Mouse (Mus musculus) heart, embryonic 12.5 days (tissue): ENCODE measurements at regions not wholly inside any gene's neighbourhood (a gene's known extent, or its start where the extent isn't known, plus 50 kb on each side); places are given as distances from the start of the nearest gene placed in this dataset.

Experiments
- ATAC-seq: fragments of 200-750 bp; cut with Nextera tagmentation; 2 replicates; pipeline ENCODE4 v1.8.0; 2017; ENCODE audit warnings: moderate TSS enrichment, moderate library complexity; ENCODE audit not compliant: insufficient number of reproducible peaks, low FRiP score
- H3K27ac ChIP-seq: fragments of 300-500 bp; sonication (generic); 2 replicates; pipeline ENCODE4 v1.5.1; 2016; ENCODE audit warnings: mild to moderate bottlenecking, moderate library complexity; ENCODE audit not compliant: poor library complexity, severe bottlenecking
- H3K27me3 ChIP-seq: fragments of 300-500 bp; sonication (generic); replicated peaks from 2 replicates; pipeline ENCODE4 v1.6.1; 2016; ENCODE audit warnings: mild to moderate bottlenecking, moderate library complexity
- H3K36me3 ChIP-seq: fragments of 300-500 bp; sonication (generic); 2 replicates; pipeline ENCODE4 v1.6.1; 2016; ENCODE audit warnings: mild to moderate bottlenecking, moderate library complexity
- H3K4me1 ChIP-seq: fragments of 300-500 bp; sonication (generic); replicated peaks from 2 replicates; pipeline ENCODE4 v1.6.1; 2016; ENCODE audit warnings: mild to moderate bottlenecking
- H3K4me2 ChIP-seq: fragments of 300-500 bp; sonication (generic); 2 replicates; pipeline ENCODE4 v1.6.1; 2016; ENCODE audit warnings: mild to moderate bottlenecking, moderate library complexity
- H3K4me3 ChIP-seq: fragments of 300-500 bp; sonication (generic); 2 replicates; pipeline ENCODE4 v1.5.1; 2016; ENCODE audit warnings: mild to moderate bottlenecking
- H3K9ac ChIP-seq: fragments of 300-500 bp; sonication (generic); 2 replicates; pipeline ENCODE4 v1.6.1; 2016; ENCODE audit warnings: mild to moderate bottlenecking, moderate library complexity
- H3K9me3 ChIP-seq: fragments of 300-500 bp; sonication (generic); replicated peaks from 2 replicates; pipeline ENCODE4 v1.6.1; 2016; ENCODE audit warnings: mild to moderate bottlenecking, moderate library complexity
- WGBS: fragments of 180-500 bp; shearing (Covaris S2); methylation state at CpG from one replicate; pipeline ENCODE4 v1.1.7; 2016; 5-methylcytosine and 5-hydroxymethylcytosine counted together

DNA sequence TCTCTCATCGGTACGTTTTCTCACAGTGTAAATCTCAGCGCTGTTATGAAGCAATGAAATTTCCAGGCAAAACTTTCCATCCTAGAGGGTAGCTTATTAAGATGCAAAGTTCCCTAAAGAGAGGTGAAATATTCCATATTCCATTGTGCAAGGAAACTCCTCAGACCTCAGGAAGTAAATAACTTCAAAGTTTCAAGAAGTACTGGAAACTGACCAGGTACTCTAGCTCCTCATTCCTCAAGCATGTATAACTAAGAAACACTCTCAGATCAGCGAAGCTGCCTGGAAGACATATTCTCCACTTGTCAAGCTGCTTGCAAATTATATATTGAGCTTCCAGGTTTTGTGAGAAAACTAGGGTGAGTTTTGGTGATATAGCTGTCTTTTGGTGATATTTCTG lies 279.8 kb upstream of the Mad2l1 start:
- no peak overlapping the region for H3K4me3 ChIP-seq
- H3K27me3 ChIP-seq: no peaks in the 10 kb centered on the region
- no peak overlapping the region for H3K9ac ChIP-seq
- ATAC-seq: no peak
- no peaks in the 10 kb centered on the region for H3K9me3 ChIP-seq
- H3K4me2 ChIP-seq: no peak overlapping the region
- no peaks in the 10 kb centered on the region for H3K36me3 ChIP-seq
- 85% methylated on average over 4 of the region's 4 CpGs for WGBS
- H3K27ac ChIP-seq: no peak overlapping the region
- H3K4me1 ChIP-seq: no peaks in the 10 kb centered on the region

DNA sequence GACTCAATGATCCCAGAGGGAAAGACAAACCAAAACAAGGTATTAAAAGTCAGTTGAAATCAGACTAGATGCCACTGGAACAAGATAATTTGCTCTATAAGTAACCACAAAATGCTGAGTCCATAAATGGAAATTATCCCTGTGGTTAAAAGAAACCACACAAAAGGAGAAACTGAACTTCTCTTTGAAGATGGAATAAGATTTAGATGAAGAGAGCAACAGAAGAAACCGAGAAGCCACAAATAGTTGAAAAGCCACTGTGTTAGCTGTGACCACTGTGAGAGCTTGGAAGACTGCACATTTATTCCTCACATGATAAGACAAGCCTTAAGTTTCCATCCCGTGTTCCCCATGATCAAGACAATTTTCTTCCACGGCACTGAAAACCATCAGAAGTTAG lies 271.8 kb upstream of the Mad2l1 start:
- Histone ChIP-seq H3K9me3 (no peaks in the 10 kb centered on the region), H3K27ac (no peak overlapping the region), H3K27me3 (no peaks in the 10 kb centered on the region), H3K9ac (no peak overlapping the region), H3K4me2 (no peak overlapping the region), H3K4me1 (no peaks in the 10 kb centered on the region), H3K36me3 (no peaks in the 10 kb centered on the region), H3K4me3 (no peak overlapping the region)
- no peak for ATAC-seq
- 62% methylated on average over 3 of the region's 3 CpGs for WGBS

GRCm38 (mm10) chr6:66263918-66264317 lies 271.3 kb upstream of the Mad2l1 start:
- no peak overlapping the region for H3K9ac ChIP-seq
- H3K27me3 ChIP-seq: no peaks in the 10 kb centered on the region
- no peak for ATAC-seq
- no peaks in the 10 kb centered on the region for H3K9me3 ChIP-seq
- 77% methylated on average over 1 of the region's 1 CpGs for WGBS
- H3K4me1 ChIP-seq: no peaks in the 10 kb centered on the region
- H3K36me3 ChIP-seq: no peaks in the 10 kb centered on the region
- H3K4me2 ChIP-seq: no peak overlapping the region
- no peak overlapping the region for H3K27ac ChIP-seq
- no peak overlapping the region for H3K4me3 ChIP-seq

GRCm38 (mm10) chr6:66268427-66268826 lies 266.8 kb upstream of the Mad2l1 start:
- Histone ChIP-seq H3K9me3 (no peaks in the 10 kb centered on the region), H3K27ac (no peak overlapping the region), H3K4me3 (no peak overlapping the region), H3K27me3 (no peaks in the 10 kb centered on the region), H3K9ac (no peak overlapping the region), H3K36me3 (no peaks in the 10 kb centered on the region), H3K4me2 (no peak overlapping the region), H3K4me1 (peaks cover 9% of the 10 kb centered on the region)
- 69% methylated on average over 3 of the region's 3 CpGs for WGBS
- no peak for ATAC-seq

DNA sequence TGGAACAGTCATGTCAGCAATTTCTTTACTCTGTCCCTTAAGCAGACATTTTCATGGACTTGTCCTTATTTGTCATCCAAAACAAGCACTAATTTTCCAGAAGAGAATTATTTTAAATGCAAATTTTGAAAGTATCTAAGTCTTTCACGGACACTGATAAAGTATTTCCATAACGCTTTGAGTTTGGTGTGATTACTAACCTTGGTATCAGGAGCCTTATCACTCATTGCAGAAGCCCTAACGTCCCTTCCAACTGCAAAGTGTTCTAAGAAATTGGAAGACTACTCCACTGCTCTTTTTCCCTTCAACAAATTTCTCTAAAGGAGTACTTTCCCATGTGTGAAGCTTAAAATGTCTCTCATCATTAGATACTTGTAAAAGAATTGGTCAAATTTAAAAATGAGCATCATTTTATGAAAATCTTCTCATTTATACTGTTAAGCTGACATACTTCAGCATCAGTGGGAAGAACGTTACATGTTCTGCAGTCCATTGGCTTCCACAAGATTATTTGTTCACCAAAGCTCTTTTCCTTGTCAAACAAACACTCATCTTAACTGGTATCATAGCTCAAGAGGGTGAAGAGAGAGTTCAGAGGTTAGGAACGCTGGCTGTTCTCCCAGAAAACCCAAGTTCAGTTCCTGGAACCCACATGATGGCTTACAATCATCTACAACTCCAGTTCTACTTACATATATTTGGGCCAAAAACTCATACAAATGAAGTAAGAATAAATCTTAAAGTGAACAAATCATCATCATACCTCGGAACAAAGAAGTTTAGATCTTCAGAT lies 263.6 kb upstream of the Mad2l1 start:
- WGBS: 37% methylated on average over 6 of the region's 6 CpGs

DNA sequence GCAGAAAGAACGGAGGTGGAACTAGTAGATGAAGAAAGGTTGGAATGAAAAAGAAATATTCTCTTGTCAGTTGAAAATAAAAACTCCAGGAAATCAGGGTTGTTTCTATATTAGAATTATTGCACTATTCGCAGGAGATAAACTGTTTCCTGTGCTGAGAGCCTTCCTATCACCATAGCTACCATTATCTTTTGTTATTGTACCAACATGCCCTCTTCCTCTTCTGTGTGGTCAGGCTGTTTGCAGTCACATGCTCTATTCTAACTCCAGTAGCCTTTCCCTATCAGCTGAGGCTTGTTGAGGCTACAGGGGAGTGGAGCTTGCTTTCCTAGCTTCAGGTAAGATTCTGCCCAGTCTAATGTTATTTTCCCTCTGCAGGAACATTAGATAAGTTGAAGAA lies 263.0 kb upstream of the Mad2l1 start:
- H3K4me2 ChIP-seq: no peak overlapping the region
- 59% methylated on average over 2 of the region's 2 CpGs for WGBS
- no peaks in the 10 kb centered on the region for H3K9me3 ChIP-seq
- peaks cover 9% of the 10 kb centered on the region for H3K4me1 ChIP-seq
- ATAC-seq: peak; percentile 80; the same call in 1 of the 2 replicates
- no peaks in the 10 kb centered on the region for H3K27me3 ChIP-seq
- no peak overlapping the region for H3K9ac ChIP-seq
- H3K27ac ChIP-seq: no peak overlapping the region
- H3K4me3 ChIP-seq: no peak overlapping the region
- H3K36me3 ChIP-seq: no peaks in the 10 kb centered on the region

More for the DNA sequence above, 263.6 kb upstream of the Mad2l1 start:
- Histone ChIP-seq H3K9ac (no peak overlapping the region), H3K36me3 (no peaks in the 10 kb centered on the region), H3K27ac (no peak overlapping the region), H3K4me1 (peaks cover 9% of the 10 kb centered on the region), H3K27me3 (no peaks in the 10 kb centered on the region), H3K4me2 (no peak overlapping the region), H3K9me3 (no peaks in the 10 kb centered on the region), H3K4me3 (no peak overlapping the region)
- no peak for ATAC-seq

- 83% methylated on average over 4 of the region's 4 CpGs for WGBS
- H3K27ac ChIP-seq: no peak overlapping the region
- H3K36me3 ChIP-seq: no peaks in the 10 kb centered on the region
- H3K4me1 ChIP-seq: peaks cover 9% of the 10 kb centered on the region
- no peak overlapping the region for H3K9ac ChIP-seq
- no peak for ATAC-seq
- no peak overlapping the region for H3K4me3 ChIP-seq
- no peaks in the 10 kb centered on the region for H3K27me3 ChIP-seq
- H3K9me3 ChIP-seq: peaks cover 2% of the 10 kb centered on the region; the same call in 1 of the 2 replicates
- H3K4me2 ChIP-seq: no peak overlapping the region
These were observed 260.5 kb upstream of the Mad2l1 start for GRCm38 (mm10) chr6:66274737-66275136.

- Histone ChIP-seq H3K27me3 (no peaks in the 10 kb centered on the region), H3K9me3 (peaks cover 2% of the 10 kb centered on the region; the same call in 1 of the 2 replicates), H3K9ac (no peak overlapping the region), H3K36me3 (no peaks in the 10 kb centered on the region), H3K4me2 (no peak overlapping the region), H3K4me1 (no peaks in the 10 kb centered on the region), H3K27ac (no peak overlapping the region), H3K4me3 (no peak overlapping the region)
- ATAC-seq: no peak
- 80% methylated on average over 8 of the region's 8 CpGs for WGBS
These were observed 254.5 kb upstream of the Mad2l1 start for GRCm38 (mm10) chr6:66280701-66281100.

- H3K36me3 ChIP-seq: no peaks in the 10 kb centered on the region
- no peak overlapping the region for H3K9ac ChIP-seq
- no peak for ATAC-seq
- no peaks in the 10 kb centered on the region for H3K27me3 ChIP-seq
- no peak overlapping the region for H3K4me2 ChIP-seq
- H3K27ac ChIP-seq: no peak overlapping the region
- H3K4me3 ChIP-seq: no peak overlapping the region
- WGBS: 76% methylated on average over 6 of the region's 6 CpGs
- no peaks in the 10 kb centered on the region for H3K4me1 ChIP-seq
- peaks cover 2% of the 10 kb centered on the region; the same call in 1 of the 2 replicates for H3K9me3 ChIP-seq
These were observed 252.5 kb upstream of the Mad2l1 start for GRCm38 (mm10) chr6:66282566-66283115.

- WGBS: 84% methylated on average over 4 of the region's 4 CpGs
- Histone ChIP-seq H3K4me1 (no peaks in the 10 kb centered on the region), H3K36me3 (no peaks in the 10 kb centered on the region), H3K27ac (no peak overlapping the region), H3K27me3 (no peaks in the 10 kb centered on the region), H3K4me3 (no peak overlapping the region), H3K9ac (no peak overlapping the region), H3K4me2 (no peak overlapping the region), H3K9me3 (0 out of 2 replicates have a peak, but pooled peaks cover 2% of the 10 kb centered on the region)
- ATAC-seq: no peak
These were observed 251.7 kb upstream of the Mad2l1 start for GRCm38 (mm10) chr6:66283521-66283920.

DNA sequence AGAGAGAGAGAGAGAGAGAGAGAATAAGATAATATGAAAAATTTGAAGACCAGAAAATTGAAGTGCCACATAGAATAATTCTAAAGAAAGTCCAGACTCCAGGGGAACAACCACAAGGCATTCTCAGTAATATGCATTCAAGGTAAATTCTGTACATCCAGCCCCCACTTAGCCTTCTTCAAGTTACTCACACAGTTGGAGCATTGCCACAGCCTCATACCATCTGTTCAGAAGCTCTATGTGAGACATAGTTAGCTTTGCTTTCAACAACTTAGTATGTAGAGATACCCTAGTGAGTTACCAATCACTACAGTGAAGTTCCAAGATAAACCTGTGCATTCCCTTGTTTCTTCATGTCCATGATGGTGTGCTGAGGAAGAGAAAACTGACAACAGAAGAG lies 247.6 kb upstream of the Mad2l1 start:
- ATAC-seq: no peak
- Histone ChIP-seq H3K9ac (no peak overlapping the region), H3K27me3 (no peaks in the 10 kb centered on the region), H3K9me3 (no peaks in the 10 kb centered on the region), H3K27ac (no peak overlapping the region), H3K4me2 (no peak overlapping the region), H3K4me3 (no peak overlapping the region), H3K36me3 (no peaks in the 10 kb centered on the region), H3K4me1 (no peaks in the 10 kb centered on the region)

GRCm38 (mm10) chr6:66289196-66289595 lies 246.0 kb upstream of the Mad2l1 start:
- no peak overlapping the region for H3K4me3 ChIP-seq

More at GRCm38 (mm10) chr6:66289196-66289595, 246.0 kb upstream of the Mad2l1 start:
- no peak for ATAC-seq
- H3K9ac ChIP-seq: no peak overlapping the region
- no peak overlapping the region for H3K27ac ChIP-seq
- 36% methylated on average over 3 of the region's 3 CpGs for WGBS
- H3K27me3 ChIP-seq: no peaks in the 10 kb centered on the region
- H3K4me2 ChIP-seq: no peak overlapping the region
- no peaks in the 10 kb centered on the region for H3K4me1 ChIP-seq
- H3K9me3 ChIP-seq: no peaks in the 10 kb centered on the region
- no peaks in the 10 kb centered on the region for H3K36me3 ChIP-seq
